Comparison of ENCODE assay signal across 18 mouse cellular contexts in the genomic region with DNA sequence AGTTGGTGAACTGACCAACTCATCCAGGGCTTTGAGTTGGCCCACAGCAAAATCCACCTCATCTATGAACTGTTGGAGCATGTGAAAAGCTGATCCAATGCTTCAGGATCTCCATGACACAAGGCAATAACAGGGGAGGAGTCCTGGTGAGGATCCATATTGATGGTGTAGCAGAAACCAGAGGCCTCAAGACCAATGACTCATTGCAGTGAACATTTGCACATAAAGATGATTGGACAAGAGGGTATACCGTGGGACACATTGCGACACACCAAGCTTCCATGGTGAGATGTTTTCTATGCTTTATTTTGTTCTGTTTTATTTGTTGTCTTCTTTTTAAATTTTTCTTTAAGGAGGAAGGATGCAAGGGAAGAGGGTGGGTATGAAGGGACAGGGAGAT. TPM values are rescaled to one million over a fixed set of nuclear protein-coding genes. Genes with fewer than 3 reads are reported as not detected.
"Had no signal": no experiment of that assay in that cellular context is flagged by ENCODE, and none has a peak within 500 bp of the region (broad histone marks: within the 10 kb centered on the region; RNA-seq: fewer than 3 reads in every experiment).

No protein-coding gene starts in this region.

- H3K36me3 ChIP-seq: midbrain, embryonic 10.5 days; midbrain, embryonic 12.5 days; neural tube, embryonic 12.5 days had no signal

- H3K4me1 ChIP-seq: neural tube, embryonic 12.5 days had no signal

- H3K4me3 ChIP-seq: midbrain, embryonic 10.5 days; midbrain, embryonic 12.5 days; neural tube, embryonic 12.5 days had no signal

- DNase-seq: lung, adult 18-20 months; lung, embryonic 14.5 days; lung, postnatal 10 days; lung, postnatal 4 days; midbrain, embryonic 14.5 days; right cerebral cortex, postnatal 25 days; right cerebral cortex, postnatal 4 days; spleen, adult 18-20 months; thymus, adult 18-20 months; thymus, postnatal 14 days; thymus, postnatal 36 days had no signal

- H3K4me2 ChIP-seq: lung, embryonic 14.5 days; midbrain, embryonic 12.5 days; neural tube, embryonic 12.5 days had no signal

- H3K27ac ChIP-seq: midbrain, embryonic 10.5 days; midbrain, embryonic 12.5 days; neural tube, embryonic 12.5 days had no signal

- ATAC-seq: midbrain, embryonic 16.5 days had no signal

- H3K9ac ChIP-seq: lung, embryonic 14.5 days; midbrain, embryonic 12.5 days; neural tube, embryonic 12.5 days had no signal

- H3K27me3 ChIP-seq: midbrain, embryonic 12.5 days; neural tube, embryonic 12.5 days had no signal

- H3K9me3 ChIP-seq: midbrain, embryonic 10.5 days; midbrain, embryonic 12.5 days; neural tube, embryonic 12.5 days had no signal

RNA-seq across cellular contexts. Expression of gene C1qtnf4, which starts 37.0 kb away (rescaled TPM):
- total RNA-seq: megakaryocyte, adult 5-6 weeks; megakaryocyte-erythroid progenitor cell, adult 5-6 weeks; neutrophil, adult 5-6 weeks had no signal
